Mouse (Mus musculus): ENCODE results near the gene Zfp263. TPM values are rescaled to one million over a fixed set of nuclear protein-coding genes. Genes with fewer than 3 reads are reported as not detected.

The Zfp263 gene
- polyA plus RNA-seq, 1 experiment, result 0.01 TPM

DNA sequence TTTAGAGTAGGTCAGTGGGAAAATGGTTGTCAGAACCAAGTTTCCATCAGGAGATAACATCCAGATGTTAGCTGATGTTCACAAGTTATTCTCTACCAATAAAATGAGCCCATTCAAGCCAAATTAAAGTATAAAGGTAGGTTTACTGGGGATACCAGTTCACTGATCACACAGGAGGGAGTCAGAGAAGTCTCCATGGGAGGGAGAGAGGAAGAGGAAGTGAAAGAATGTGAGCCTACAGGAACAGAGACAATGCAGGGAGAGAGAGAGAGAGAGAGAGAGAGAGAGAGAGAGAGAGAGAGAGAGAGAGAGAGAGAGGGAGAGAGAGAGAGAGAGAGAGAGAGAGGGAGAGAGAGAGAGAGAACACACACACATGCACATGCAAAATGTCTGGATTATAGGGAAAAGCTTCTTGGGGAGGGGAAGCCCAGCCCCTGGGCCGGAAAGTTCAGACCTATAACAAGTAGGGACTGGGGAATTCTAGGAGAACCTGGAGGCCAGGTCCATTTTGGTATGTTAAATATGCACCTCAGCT is 10.6 kb upstream of the Zfp263 start:
- Histone ChIP-seq H3ac (ENCODE audit: control insufficient read depth, insufficient read length) (no peak overlapping the region), H3K4me2 (ENCODE audit: low read depth) (no peak overlapping the region), H3K79me2 (ENCODE audit: control insufficient read depth, insufficient read depth) (no peaks in the 10 kb centered on the region), H3K27me3 (ENCODE audit: control insufficient read depth, insufficient read depth, insufficient read length) (no peaks in the 10 kb centered on the region), H3K36me3 (ENCODE audit: control insufficient read depth, insufficient read depth) (no peaks in the 10 kb centered on the region), H3K4me3 (no peak overlapping the region)
- TF ChIP-seq MYOD1 (IDR thresholded peaks at IDR 0.05; ENCODE audit: control insufficient read depth in 1 of 3, insufficient read length in 2 of 3, low read depth in 2 of 3), result no peak
- no peak for TF ChIP-seq POLR2A (IDR thresholded peaks at IDR 0.05; ENCODE audit: insufficient read length, low read depth)
- no peak for TF ChIP-seq REST (IDR thresholded peaks at IDR 0.05; ENCODE audit: insufficient read depth, insufficient read length)
- no peak for TF ChIP-seq POLR2AphosphoS2 (IDR thresholded peaks at IDR 0.05; ENCODE audit: insufficient read length, low read depth)

GRCm38 (mm10) chr16:3742466-3742865 is 1.4 kb upstream of the Zfp263 start:
- no peaks in the 10 kb centered on the region for H3K79me2 ChIP-seq (ENCODE audit: control insufficient read depth, insufficient read depth)
- H3K4me2 ChIP-seq (ENCODE audit: low read depth), result no peak overlapping the region
- H3K36me3 ChIP-seq (ENCODE audit: control insufficient read depth, insufficient read depth), result no peaks in the 10 kb centered on the region
- no peaks in the 10 kb centered on the region for H3K27me3 ChIP-seq (ENCODE audit: control insufficient read depth, insufficient read depth, insufficient read length)
- no peak overlapping the region for H3ac ChIP-seq (ENCODE audit: control insufficient read depth, insufficient read length)
- no peak overlapping the region for H3K4me3 ChIP-seq
- TF ChIP-seq REST (IDR thresholded peaks at IDR 0.05; ENCODE audit: insufficient read depth, insufficient read length) (no peak), MYOD1 (IDR thresholded peaks at IDR 0.05; ENCODE audit: control insufficient read depth in 1 of 3, insufficient read length in 2 of 3, low read depth in 2 of 3) (no peak), POLR2A (IDR thresholded peaks at IDR 0.05; ENCODE audit: insufficient read length, low read depth) (no peak), E2F4 (IDR thresholded peaks at IDR 0.05; ENCODE audit: insufficient read depth) (no peak), SRF (IDR thresholded peaks at IDR 0.05; ENCODE audit: control insufficient read depth, insufficient read length, low read depth) (no peak), TCF12 (IDR thresholded peaks at IDR 0.05; ENCODE audit: insufficient read depth, poor library complexity, severe bottlenecking) (no peak), MYOG (IDR thresholded peaks at IDR 0.05; ENCODE audit: control insufficient read depth in 1 of 3, insufficient read depth in 1 of 3, insufficient read length in 2 of 3, low read depth in 2 of 3) (no peak), MAX (IDR thresholded peaks at IDR 0.05; ENCODE audit: low read depth) (no peak), POLR2AphosphoS2 (IDR thresholded peaks at IDR 0.05; ENCODE audit: insufficient read length, low read depth) (no peak), TCF3 (IDR thresholded peaks at IDR 0.05; ENCODE audit: insufficient read length, low read depth) (no peak), USF1 (IDR thresholded peaks at IDR 0.05; ENCODE audit: low read depth) (no peak), CEBPB (IDR thresholded peaks at IDR 0.05; ENCODE audit: insufficient read depth, poor library complexity, severe bottlenecking) (no peak)

DNA sequence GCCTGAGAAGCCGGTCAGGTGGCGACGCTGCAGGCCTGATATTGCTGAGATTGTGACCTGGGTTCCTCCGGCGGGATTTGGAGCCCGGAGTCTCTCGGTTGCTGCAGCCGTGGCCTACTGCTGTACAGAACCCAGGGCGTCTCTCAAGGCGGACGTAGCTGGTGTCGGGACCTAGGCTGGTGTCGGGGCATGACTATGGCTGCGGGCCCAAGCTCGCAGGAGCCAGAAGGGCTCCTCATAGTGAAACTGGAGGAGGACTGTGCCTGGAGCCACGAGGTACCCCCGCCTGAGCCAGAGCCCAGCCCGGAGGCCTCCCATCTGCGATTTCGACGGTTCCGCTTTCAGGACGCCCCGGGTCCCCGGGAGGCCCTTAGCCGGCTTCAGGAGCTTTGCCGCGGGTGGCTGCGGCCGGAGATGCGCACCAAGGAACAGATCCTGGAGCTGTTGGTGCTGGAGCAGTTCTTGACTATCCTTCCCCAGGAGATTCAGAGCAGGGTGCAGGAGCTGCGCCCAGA is 350 bp downstream of the Zfp263 start:
- Histone ChIP-seq H3ac (ENCODE audit: control insufficient read depth, insufficient read length) (no peak overlapping the region), H3K36me3 (ENCODE audit: control insufficient read depth, insufficient read depth) (no peaks in the 10 kb centered on the region), H3K4me3 (no peak overlapping the region), H3K4me2 (ENCODE audit: low read depth) (no peak overlapping the region), H3K27me3 (ENCODE audit: control insufficient read depth, insufficient read depth, insufficient read length) (no peaks in the 10 kb centered on the region), H3K79me2 (ENCODE audit: control insufficient read depth, insufficient read depth) (no peaks in the 10 kb centered on the region)
- no peak for TF ChIP-seq E2F4 (IDR thresholded peaks at IDR 0.05; ENCODE audit: insufficient read depth)
- TF ChIP-seq POLR2AphosphoS2 (IDR thresholded peaks at IDR 0.05; ENCODE audit: insufficient read length, low read depth), result no peak
- no peak for TF ChIP-seq CEBPB (IDR thresholded peaks at IDR 0.05; ENCODE audit: insufficient read depth, poor library complexity, severe bottlenecking)
- no peak for TF ChIP-seq MYOG (IDR thresholded peaks at IDR 0.05; ENCODE audit: control insufficient read depth in 1 of 3, insufficient read depth in 1 of 3, insufficient read length in 2 of 3, low read depth in 2 of 3)
- no peak for TF ChIP-seq POLR2A (IDR thresholded peaks at IDR 0.05; ENCODE audit: insufficient read length, low read depth)
- no peak for TF ChIP-seq TCF3 (IDR thresholded peaks at IDR 0.05; ENCODE audit: insufficient read length, low read depth)
- TF ChIP-seq USF1 (IDR thresholded peaks at IDR 0.05; ENCODE audit: low read depth), result no peak
- no peak for TF ChIP-seq MAX (IDR thresholded peaks at IDR 0.05; ENCODE audit: low read depth)
- TF ChIP-seq SRF (IDR thresholded peaks at IDR 0.05; ENCODE audit: control insufficient read depth, insufficient read length, low read depth), result no peak
- no peak for TF ChIP-seq MYOD1 (IDR thresholded peaks at IDR 0.05; ENCODE audit: control insufficient read depth in 1 of 3, insufficient read length in 2 of 3, low read depth in 2 of 3)
- no peak for TF ChIP-seq TCF12 (IDR thresholded peaks at IDR 0.05; ENCODE audit: insufficient read depth, poor library complexity, severe bottlenecking)
- no peak for TF ChIP-seq REST (IDR thresholded peaks at IDR 0.05; ENCODE audit: insufficient read depth, insufficient read length)

DNA sequence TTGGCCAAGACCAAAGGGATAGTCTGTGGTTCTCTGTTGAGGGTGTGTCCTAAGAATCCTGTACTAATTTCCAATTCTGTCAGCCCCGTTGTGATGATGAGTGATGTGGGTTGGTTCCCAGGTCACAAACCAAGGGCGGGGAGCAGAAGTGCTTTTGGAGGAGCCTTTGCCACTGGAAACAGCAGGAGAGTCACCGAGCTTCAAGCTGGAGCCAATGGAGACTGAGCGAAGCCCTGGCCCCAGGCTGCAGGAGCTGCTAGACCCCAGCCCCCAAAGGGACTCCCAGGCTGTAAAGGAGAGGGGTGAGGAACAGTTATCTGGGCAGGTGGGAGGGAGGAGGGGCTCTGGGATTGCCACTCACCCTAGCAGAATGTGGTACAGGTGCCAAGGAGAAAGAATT is 1.8 kb downstream of the Zfp263 start:
- no peak overlapping the region for H3K4me3 ChIP-seq
- H3K4me2 ChIP-seq (ENCODE audit: low read depth), result no peak overlapping the region
- TF ChIP-seq MAX (IDR thresholded peaks at IDR 0.05; ENCODE audit: low read depth), result no peak
- TF ChIP-seq E2F4 (IDR thresholded peaks at IDR 0.05; ENCODE audit: insufficient read depth), result no peak
- TF ChIP-seq REST (IDR thresholded peaks at IDR 0.05; ENCODE audit: insufficient read depth, insufficient read length), result no peak
- no peak for TF ChIP-seq MYOD1 (IDR thresholded peaks at IDR 0.05; ENCODE audit: control insufficient read depth in 1 of 3, insufficient read length in 2 of 3, low read depth in 2 of 3)
- no peak for TF ChIP-seq SRF (IDR thresholded peaks at IDR 0.05; ENCODE audit: control insufficient read depth, insufficient read length, low read depth)
- H3K27me3 ChIP-seq (ENCODE audit: control insufficient read depth, insufficient read depth, insufficient read length), result no peaks in the 10 kb centered on the region
- H3K79me2 ChIP-seq (ENCODE audit: control insufficient read depth, insufficient read depth), result no peaks in the 10 kb centered on the region
- H3K36me3 ChIP-seq (ENCODE audit: control insufficient read depth, insufficient read depth), result no peaks in the 10 kb centered on the region
- H3ac ChIP-seq (ENCODE audit: control insufficient read depth, insufficient read length), result no peak overlapping the region

DNA sequence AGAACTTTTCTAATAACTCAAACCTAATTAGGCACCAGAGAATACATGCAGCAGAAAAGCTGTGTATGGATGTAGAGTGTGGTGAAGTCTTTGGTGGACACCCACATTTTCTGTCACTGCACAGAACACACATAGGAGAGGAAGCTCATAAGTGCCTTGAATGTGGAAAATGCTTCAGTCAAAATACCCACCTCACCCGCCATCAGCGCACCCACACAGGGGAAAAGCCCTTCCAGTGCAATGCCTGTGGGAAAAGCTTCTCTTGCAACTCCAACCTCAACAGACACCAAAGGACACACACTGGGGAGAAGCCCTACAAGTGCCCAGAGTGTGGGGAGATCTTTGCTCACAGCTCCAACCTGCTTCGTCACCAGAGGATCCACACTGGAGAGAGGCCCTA is 5.1 kb downstream of the Zfp263 start:
- Histone ChIP-seq H3K4me3 (no peak overlapping the region), H3ac (ENCODE audit: control insufficient read depth, insufficient read length) (no peak overlapping the region), H3K27me3 (ENCODE audit: control insufficient read depth, insufficient read depth, insufficient read length) (no peaks in the 10 kb centered on the region), H3K36me3 (ENCODE audit: control insufficient read depth, insufficient read depth) (no peaks in the 10 kb centered on the region), H3K4me2 (ENCODE audit: low read depth) (no peak overlapping the region), H3K79me2 (ENCODE audit: control insufficient read depth, insufficient read depth) (no peaks in the 10 kb centered on the region)
- no peak for TF ChIP-seq USF1 (IDR thresholded peaks at IDR 0.05; ENCODE audit: low read depth)
- TF ChIP-seq MYOD1 (IDR thresholded peaks at IDR 0.05; ENCODE audit: control insufficient read depth in 1 of 3, insufficient read length in 2 of 3, low read depth in 2 of 3), result no peak
- TF ChIP-seq POLR2AphosphoS2 (IDR thresholded peaks at IDR 0.05; ENCODE audit: insufficient read length, low read depth), result no peak
- TF ChIP-seq POLR2A (IDR thresholded peaks at IDR 0.05; ENCODE audit: insufficient read length, low read depth), result no peak
- no peak for TF ChIP-seq E2F4 (IDR thresholded peaks at IDR 0.05; ENCODE audit: insufficient read depth)
- TF ChIP-seq SRF (IDR thresholded peaks at IDR 0.05; ENCODE audit: control insufficient read depth, insufficient read length, low read depth), result no peak
- no peak for TF ChIP-seq TCF3 (IDR thresholded peaks at IDR 0.05; ENCODE audit: insufficient read length, low read depth)
- TF ChIP-seq MAX (IDR thresholded peaks at IDR 0.05; ENCODE audit: low read depth), result no peak
- no peak for TF ChIP-seq MYOG (IDR thresholded peaks at IDR 0.05; ENCODE audit: control insufficient read depth in 1 of 3, insufficient read depth in 1 of 3, insufficient read length in 2 of 3, low read depth in 2 of 3)
- no peak for TF ChIP-seq TCF12 (IDR thresholded peaks at IDR 0.05; ENCODE audit: insufficient read depth, poor library complexity, severe bottlenecking)
- TF ChIP-seq REST (IDR thresholded peaks at IDR 0.05; ENCODE audit: insufficient read depth, insufficient read length), result no peak
- TF ChIP-seq CEBPB (IDR thresholded peaks at IDR 0.05; ENCODE audit: insufficient read depth, poor library complexity, severe bottlenecking), result no peak
